Mouse (Mus musculus) olfactory bulb, adult 2 months (tissue): ENCODE data around the gene Ccl20.

ENCODE experiments used
- CTCF ChIP-seq: fragments of 200-500 bp; IDR thresholded peaks from 2 replicates; pipeline ENCODE4 v1.5.1; 2012; ENCODE audit warnings: low read depth, mild to moderate bottlenecking, low read length, moderate library complexity; ENCODE audit not compliant: insufficient read depth
- POLR2A ChIP-seq: fragments of 200-500 bp; IDR thresholded peaks from 2 replicates; pipeline ENCODE4 v1.6.1; 2012; ENCODE audit warnings: mild to moderate bottlenecking, low read depth, low read length, moderate library complexity; ENCODE audit not compliant: insufficient read depth

GRCm38 (mm10) chr1:83105464-83105863, 11.1 kb upstream of the Ccl20 start:
- TF ChIP-seq POLR2A (no peak), CTCF (no peak)
